Mouse (Mus musculus) bone marrow macrophage, adult 2 months (primary cell): Measurements from ENCODE around the gene Gm20388. TPM values are rescaled to one million over a fixed set of nuclear protein-coding genes. Genes with fewer than 3 reads are reported as not detected.

Experiments
- H3K27ac ChIP-seq: 2 replicates; pipeline ENCODE4 v1.5.1; 2012; ENCODE audit warnings: low read depth, low read length; ENCODE audit not compliant: insufficient read depth
- H3K4me1 ChIP-seq: 2 replicates; pipeline ENCODE4 v1.6.1; 2012; ENCODE audit warnings: low read length; ENCODE audit not compliant: control insufficient read depth, insufficient read depth
- H3K4me3 ChIP-seq: 2 replicates; pipeline ENCODE4 v1.5.1; 2012; ENCODE audit warnings: mild to moderate bottlenecking, low read length, moderate library complexity; ENCODE audit not compliant: insufficient read depth
- CTCF ChIP-seq: IDR thresholded peaks from 2 replicates; pipeline ENCODE4 v1.5.1; 2012; ENCODE audit warnings: low read depth, mild to moderate bottlenecking, low read length, moderate library complexity
- POLR2A ChIP-seq: IDR thresholded peaks from 2 replicates; pipeline ENCODE4 v1.6.1; 2012; ENCODE audit warnings: mild to moderate bottlenecking, low read depth, low read length, borderline replicate concordance
- polyA plus RNA-seq: library from polyadenylated mRNA; stranded (reverse); fragments of >200 nt; gene quantifications from 2 replicates; pipeline ENCODE4 v1.2.4, GENCODE M21; 2012; ENCODE audit not compliant: missing spikeins, insufficient read depth, insufficient read length

Gm20388 gene
- polyA plus RNA-seq, 1 experiment = 32.7 TPM

DNA sequence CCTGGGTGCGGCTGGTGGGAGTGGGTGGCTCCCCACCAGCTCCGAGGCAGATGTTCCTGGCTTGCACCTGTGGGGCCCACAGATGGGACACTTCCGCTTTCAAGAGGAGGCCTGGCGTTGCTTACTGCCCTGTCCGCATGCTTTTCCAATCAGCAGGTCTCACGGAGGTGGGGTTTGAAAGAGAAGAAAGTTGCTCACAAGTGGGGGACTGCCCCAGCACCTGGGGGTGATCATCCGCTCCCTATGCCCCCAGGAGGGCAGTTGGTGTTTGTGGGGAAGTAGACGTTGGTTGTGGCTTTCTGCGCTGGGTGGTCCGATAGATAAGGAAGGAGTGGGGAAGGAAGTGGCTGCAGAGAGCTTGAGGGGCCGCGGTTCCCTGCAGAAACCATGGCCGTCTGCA lies 2790.0 kb downstream of the Gm20388 start:
- no peak for TF ChIP-seq CTCF
- no peak for TF ChIP-seq POLR2A
- H3K4me1 ChIP-seq = peaks cover 17% of the 10 kb centered on the region
- H3K4me3 ChIP-seq = no peak overlapping the region
- H3K27ac ChIP-seq = no peak overlapping the region

DNA sequence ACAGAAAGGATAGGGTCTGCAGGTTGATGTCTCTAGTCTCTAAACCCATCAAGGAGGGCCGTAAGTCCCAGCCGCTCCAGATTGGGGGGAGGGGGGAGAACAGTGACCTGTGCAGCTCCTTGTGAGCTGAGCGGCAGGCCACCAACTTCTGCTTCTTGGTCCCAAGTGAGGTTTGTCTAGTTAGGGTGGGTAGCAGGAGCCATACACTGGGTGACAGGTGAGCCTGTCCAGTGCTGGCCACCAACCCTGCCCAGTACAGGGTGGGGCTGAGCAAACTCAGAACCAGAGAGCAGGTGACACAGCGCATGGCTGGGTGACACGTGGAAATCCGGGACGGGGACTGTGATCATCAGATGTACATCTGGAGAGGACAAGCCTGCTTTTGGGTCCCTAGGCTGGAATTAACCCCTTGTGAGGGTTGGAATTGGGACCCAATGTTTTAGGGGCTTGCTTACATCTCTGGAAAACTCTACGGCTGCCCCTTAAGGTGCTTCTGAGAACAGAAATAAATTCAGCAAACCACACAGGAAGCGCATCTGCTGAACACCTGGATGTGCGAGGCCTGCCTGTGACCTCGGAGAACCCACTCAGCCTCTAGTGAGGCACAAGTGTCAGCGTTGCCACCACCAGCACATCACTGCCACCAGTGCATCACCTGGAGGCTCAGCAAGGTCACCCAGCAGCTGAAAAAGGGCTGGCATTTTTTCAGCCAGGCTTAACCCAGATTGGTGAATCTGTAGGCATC lies 2791.0 kb downstream of the Gm20388 start:
- TF ChIP-seq POLR2A (no peak), CTCF (no peak)
- Histone ChIP-seq H3K4me1 (peaks cover 17% of the 10 kb centered on the region), H3K4me3 (no peak overlapping the region), H3K27ac (no peak overlapping the region)

- H3K4me3 ChIP-seq = no peak overlapping the region
- peaks cover 17% of the 10 kb centered on the region for H3K4me1 ChIP-seq
- TF ChIP-seq CTCF (no peak), POLR2A (no peak)
- no peak overlapping the region for H3K27ac ChIP-seq
These were observed 2791.8 kb downstream of the Gm20388 start for GRCm38 (mm10) chr8:122702301-122702941.

DNA sequence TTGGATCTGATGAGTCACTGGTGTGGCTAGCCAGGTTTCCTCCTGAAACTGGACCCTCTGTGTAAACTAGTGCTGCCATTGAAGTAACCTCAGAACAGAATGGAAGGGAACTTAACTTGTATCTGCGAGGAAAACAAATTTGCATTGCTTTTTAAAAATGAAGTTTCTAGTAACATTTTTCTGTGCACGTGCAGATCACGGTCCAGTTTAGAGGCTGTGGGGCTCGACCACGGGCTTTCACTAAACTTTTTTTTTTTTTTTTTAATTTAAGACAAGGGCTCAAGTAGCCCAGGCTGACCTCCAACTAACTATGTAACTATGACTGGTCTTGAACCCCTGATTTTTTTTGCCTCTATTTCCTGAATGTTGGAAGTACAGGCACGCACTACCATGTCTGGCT lies 2792.3 kb downstream of the Gm20388 start:
- no peak overlapping the region for H3K27ac ChIP-seq
- TF ChIP-seq POLR2A (no peak), CTCF (no peak)
- H3K4me3 ChIP-seq = no peak overlapping the region
- peaks cover 17% of the 10 kb centered on the region for H3K4me1 ChIP-seq

DNA sequence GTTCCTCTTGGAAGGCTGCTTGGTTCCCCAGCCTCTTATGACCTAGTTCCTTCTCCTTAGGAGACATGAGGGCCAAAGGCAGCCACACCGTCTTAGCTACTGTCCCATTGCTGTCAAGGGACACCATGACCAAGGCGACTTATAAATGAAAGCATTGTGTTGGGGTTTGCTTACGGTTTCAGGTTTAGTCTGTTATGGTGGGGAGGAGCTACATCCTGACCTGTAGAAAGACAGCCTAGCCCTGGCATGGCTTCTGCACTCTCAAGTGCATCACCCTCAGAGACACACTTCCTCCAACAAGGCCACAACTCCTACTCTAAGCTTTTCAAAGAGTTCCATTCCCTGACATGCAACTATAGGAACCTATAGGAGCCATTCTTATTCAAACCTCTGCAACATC lies 2794.0 kb downstream of the Gm20388 start:
- H3K4me1 ChIP-seq = peaks cover 13% of the 10 kb centered on the region
- no peak overlapping the region for H3K4me3 ChIP-seq
- TF ChIP-seq CTCF (no peak), POLR2A (no peak)
- no peak overlapping the region for H3K27ac ChIP-seq

DNA sequence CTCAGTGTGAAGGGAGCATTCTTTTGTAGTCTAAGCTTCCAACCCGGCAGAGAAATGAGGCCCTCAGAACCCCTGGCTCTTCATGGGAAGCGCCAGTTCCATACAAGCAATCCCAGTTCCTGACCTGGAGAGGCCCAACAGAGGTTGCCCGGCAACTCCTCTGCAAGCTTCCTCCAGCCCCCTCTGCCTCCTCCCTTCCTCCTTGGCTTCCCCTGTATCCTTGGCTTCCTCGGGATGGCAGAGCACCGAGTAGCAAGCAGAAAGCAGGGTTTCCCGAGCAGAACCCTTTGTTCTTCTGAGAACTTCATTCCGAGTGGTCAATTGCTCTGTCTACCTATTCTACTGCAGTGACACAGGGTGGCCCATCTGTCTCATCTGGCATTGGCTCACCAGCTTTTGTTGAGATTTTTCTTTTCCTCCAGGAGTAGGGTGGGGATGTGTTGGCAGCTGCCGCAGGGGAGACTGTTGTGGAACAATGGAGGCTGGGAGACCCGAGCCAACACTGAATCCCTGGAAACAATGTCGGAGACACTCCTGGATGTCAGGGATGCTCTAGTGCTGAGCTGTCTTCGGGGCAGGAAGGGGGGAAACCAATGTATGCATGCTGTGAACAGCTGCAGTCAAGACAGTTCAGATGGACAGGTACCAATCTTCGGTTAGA lies 2795.4 kb downstream of the Gm20388 start:
- TF ChIP-seq CTCF (no peak), POLR2A (no peak)
- H3K4me3 ChIP-seq = no peak overlapping the region
- H3K4me1 ChIP-seq = peaks cover 3% of the 10 kb centered on the region; the same call in 1 of the 2 replicates
- no peak overlapping the region for H3K27ac ChIP-seq

DNA sequence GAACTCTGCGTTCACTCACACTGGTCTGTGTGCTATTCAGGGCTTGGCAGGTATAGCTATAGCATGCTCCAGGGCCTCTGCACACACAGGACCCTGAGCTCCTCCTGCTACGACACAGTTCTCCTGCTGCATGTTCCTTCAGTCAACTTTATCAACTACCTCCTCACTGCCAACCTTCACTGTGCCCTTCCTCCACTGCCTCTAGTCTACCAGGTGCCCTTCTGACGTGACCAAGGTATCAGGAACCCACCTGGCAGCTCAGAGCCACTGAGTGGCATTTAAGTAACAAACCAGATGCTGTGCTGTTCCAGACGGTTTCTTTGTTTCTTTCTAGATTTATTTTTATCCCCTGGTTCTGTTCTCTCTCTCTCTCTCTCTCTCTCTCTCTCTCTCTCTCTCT lies 2796.5 kb downstream of the Gm20388 start:
- Histone ChIP-seq H3K27ac (no peak overlapping the region), H3K4me1 (0 out of 2 replicates have a peak, but pooled peaks cover under 1% of the 10 kb centered on the region), H3K4me3 (no peak overlapping the region)
- TF ChIP-seq CTCF = no peak

GRCm38 (mm10) chr8:122709340-122710111 lies 2798.9 kb downstream of the Gm20388 start:
- Histone ChIP-seq H3K4me1 (no peaks in the 10 kb centered on the region), H3K4me3 (no peak overlapping the region), H3K27ac (no peak overlapping the region)
- no peak for TF ChIP-seq POLR2A
- no peak for TF ChIP-seq CTCF

GRCm38 (mm10) chr8:122711480-122711879 lies 2800.8 kb downstream of the Gm20388 start:
- Histone ChIP-seq H3K4me3 (no peak overlapping the region), H3K27ac (no peak overlapping the region), H3K4me1 (no peaks in the 10 kb centered on the region)
- no peak for TF ChIP-seq CTCF
- no peak for TF ChIP-seq POLR2A
